Mouse (Mus musculus) ES-E14 (cell line): ENCODE data around the gene Mdm2.

Experiments
- HCFC1 ChIP-seq: IDR thresholded peaks from 2 replicates; pipeline ENCODE4 v1.6.1; 2012; ENCODE audit warnings: low read length, inconsistent platforms, borderline replicate concordance; ENCODE audit not compliant: insufficient read depth
- MAFK ChIP-seq: IDR thresholded peaks from 2 replicates; pipeline ENCODE4 v1.6.1; 2014; ENCODE audit warnings: mild to moderate bottlenecking, low read depth, low read length, inconsistent platforms; ENCODE audit not compliant: insufficient read depth

DNA sequence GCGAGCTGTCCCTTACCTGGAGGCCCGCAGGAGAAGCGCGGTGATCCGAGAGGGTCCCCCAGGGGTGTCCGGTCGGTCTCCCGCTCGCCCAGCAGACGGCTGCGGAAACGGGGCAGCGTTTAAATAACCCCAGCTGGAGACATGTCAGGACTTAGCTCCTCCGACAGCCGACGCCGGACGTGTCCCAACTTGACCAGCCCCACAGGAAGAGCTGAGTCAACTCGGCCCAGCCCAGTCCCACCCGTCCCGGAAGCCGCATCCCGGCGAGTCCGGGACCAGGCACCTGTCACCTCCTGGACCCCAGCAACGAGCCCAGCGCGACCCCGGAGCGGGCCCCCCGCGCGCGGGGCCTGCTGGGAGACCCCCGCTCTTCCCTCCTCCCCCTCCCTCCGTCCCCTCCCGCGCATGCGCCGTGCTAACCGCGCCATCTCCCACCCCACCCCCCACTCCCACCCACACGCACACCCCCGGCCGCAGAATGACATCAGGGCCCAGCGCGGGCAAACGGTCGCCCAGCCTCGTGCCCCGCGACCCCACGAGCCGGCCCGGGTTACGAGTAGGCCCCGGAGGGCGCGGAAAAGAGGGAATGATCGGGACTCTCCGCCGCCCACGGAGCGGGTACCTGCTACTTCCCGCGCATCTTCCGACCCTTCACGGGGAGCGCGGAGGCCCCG is 491 bp downstream of the Mdm2 start:
- no peak for TF ChIP-seq HCFC1
- TF ChIP-seq MAFK = peak; percentile 65; the same call in 1 of the 2 replicates
